Mouse (Mus musculus): ENCODE results near the gene Gng2.

GRCm38 (mm10) chr14:19967482-19967881, 9.9 kb downstream of the Gng2 start:
- TF ChIP-seq CTCF (IDR thresholded peaks at IDR 0.05; ENCODE audit: low read depth) = no peak
- TF ChIP-seq EP300 (IDR thresholded peaks at IDR 0.05; ENCODE audit: low read depth) = no peak

Measured in liver, postnatal 0 days (tissue).